Comparison of ENCODE assay signal across 8 mouse cellular contexts in genomic region chr1:57775496-57775790, GRCm38 (mm10). TPM values are rescaled to one million over a fixed set of nuclear protein-coding genes. Genes with fewer than 3 reads are reported as not detected.
DNase-seq lines count a peak whose midpoint lies in the region; ATAC-seq and TF ChIP-seq lines count a peak whose summit lies in the region.
"Had no signal": no experiment of that assay in that cellular context is flagged by ENCODE, and none has a peak within 500 bp of the region (broad histone marks: within the 10 kb centered on the region; RNA-seq: fewer than 3 reads in every experiment).

No protein-coding gene starts in this region.

- no peaks in the 10 kb centered on the region for H3K36me3 ChIP-seq in megakaryocyte, embryonic 14.5 days (replicated peaks; ENCODE audit: low read length)
- no peaks in the 10 kb centered on the region for H3K36me3 ChIP-seq in embryonic facial prominence, embryonic 11.5 days (replicated peaks; ENCODE audit: control insufficient read depth, insufficient read depth, low read depth, low read length)
- no peaks in the 10 kb centered on the region for H3K36me3 ChIP-seq in hindbrain, embryonic 11.5 days (ENCODE audit: control insufficient read depth, insufficient read depth, low read length)
- H3K36me3 ChIP-seq in liver, postnatal 0 days (replicated peaks; ENCODE audit: insufficient read depth, low read length): no peaks in the 10 kb centered on the region

- no peak for TF ChIP-seq EP300 in liver, postnatal 0 days (IDR thresholded peaks at IDR 0.05; ENCODE audit: low read depth)

- peaks cover 11% of the 10 kb centered on the region; the same call in 1 of the 2 replicates for H3K9me3 ChIP-seq in megakaryocyte, embryonic 14.5 days
- no peaks in the 10 kb centered on the region for H3K9me3 ChIP-seq in embryonic facial prominence, embryonic 11.5 days (replicated peaks; ENCODE audit: control insufficient read depth, low read length)
- H3K9me3 ChIP-seq in hindbrain, embryonic 11.5 days (ENCODE audit: control insufficient read depth, low read length): no peaks in the 10 kb centered on the region
- no peaks in the 10 kb centered on the region for H3K9me3 ChIP-seq in liver, postnatal 0 days (ENCODE audit: low read length)

- H3K27ac ChIP-seq in embryonic facial prominence, embryonic 11.5 days (replicated peaks; ENCODE audit: low read depth, low read length): peak overlapping the region; percentile 78
- H3K27ac ChIP-seq in hindbrain, embryonic 11.5 days (ENCODE audit: low read depth, low read length): peak overlapping the region; percentile 90; the same call in 1 of the 2 replicates
- peak overlapping the region; percentile 79 for H3K27ac ChIP-seq in liver, postnatal 0 days (ENCODE audit: low read depth)

- peak overlapping the region; percentile 95 for H3K9ac ChIP-seq in embryonic facial prominence, embryonic 11.5 days (replicated peaks; ENCODE audit: low read length)
- H3K9ac ChIP-seq in hindbrain, embryonic 11.5 days (ENCODE audit: low read depth, low read length): peak overlapping the region; percentile 88
- H3K9ac ChIP-seq in liver, postnatal 0 days (replicated peaks): peak overlapping the region; percentile 70

- no peak for TF ChIP-seq CTCF in liver, postnatal 0 days (IDR thresholded peaks at IDR 0.05; ENCODE audit: low read depth)

- peak; percentile 34 for DNase-seq in embryonic facial prominence, embryonic 11.5 days (ENCODE audit: low spot score)
- DNase-seq in hindbrain, embryonic 11.5 days (ENCODE audit: low spot score): no peak
- DNase-seq in liver, postnatal 0 days: no peak
- no peak for DNase-seq in spleen, postnatal 36 days (ENCODE audit: low spot score in 2 of 2)
- DNase-seq in cerebellum, adult 11-12 months: no peak

- H3K27me3 ChIP-seq in megakaryocyte, embryonic 14.5 days (replicated peaks): peaks cover 57% of the 10 kb centered on the region
- H3K27me3 ChIP-seq in embryonic facial prominence, embryonic 11.5 days (ENCODE audit: control insufficient read depth, insufficient read depth, low read length): no peaks in the 10 kb centered on the region
- H3K27me3 ChIP-seq in hindbrain, embryonic 11.5 days (ENCODE audit: control insufficient read depth, insufficient read depth, low read length): no peaks in the 10 kb centered on the region
- peaks cover 19% of the 10 kb centered on the region for H3K27me3 ChIP-seq in liver, postnatal 0 days (ENCODE audit: insufficient read depth, low read length)

- WGBS in embryonic facial prominence, embryonic 11.5 days: 0% methylated on average over 14 of the region's 14 CpGs
- under 1% methylated on average over 14 of the region's 14 CpGs for WGBS in hindbrain, embryonic 11.5 days
- under 1% methylated on average over 14 of the region's 14 CpGs for WGBS in liver, postnatal 0 days (ENCODE audit: insufficient replicate concordance)

- peak overlapping the region; percentile 84 for H3K4me2 ChIP-seq in embryonic facial prominence, embryonic 11.5 days (ENCODE audit: low read depth, low read length)
- H3K4me2 ChIP-seq in hindbrain, embryonic 11.5 days (replicated peaks; ENCODE audit: low read depth, low read length): peak overlapping the region; percentile 88
- H3K4me2 ChIP-seq in liver, postnatal 0 days (ENCODE audit: low read depth, low read length): peak overlapping the region; percentile 80

- H3K4me1 ChIP-seq in megakaryocyte, embryonic 14.5 days: peaks cover 17% of the 10 kb centered on the region
- no peaks in the 10 kb centered on the region for H3K4me1 ChIP-seq in embryonic facial prominence, embryonic 11.5 days (ENCODE audit: control insufficient read depth, insufficient read depth, low read length)
- H3K4me1 ChIP-seq in hindbrain, embryonic 11.5 days (replicated peaks; ENCODE audit: control insufficient read depth, insufficient read depth, low read length): no peaks in the 10 kb centered on the region
- no peaks in the 10 kb centered on the region for H3K4me1 ChIP-seq in liver, postnatal 0 days (ENCODE audit: insufficient read depth)

- ATAC-seq in megakaryocyte, adult 5-6 weeks (ENCODE audit: poor library complexity, severe bottlenecking): no peak
- no peak for ATAC-seq in embryonic facial prominence, embryonic 11.5 days (replicated peaks; ENCODE audit: insufficient number of reproducible peaks, low FRiP score, low TSS enrichment, low read depth)
- ATAC-seq in hindbrain, embryonic 11.5 days (ENCODE audit: low FRiP score): peak; percentile 13; the same call in 1 of the 2 replicates
- peak; percentile 16; the same call in 1 of the 2 replicates for ATAC-seq in liver, postnatal 0 days

- H3K4me3 ChIP-seq in megakaryocyte, embryonic 14.5 days (replicated peaks): peak overlapping the region; percentile 89
- peak overlapping the region; percentile 78 for H3K4me3 ChIP-seq in embryonic facial prominence, embryonic 11.5 days (ENCODE audit: low read depth, low read length)
- peak overlapping the region; percentile 80 for H3K4me3 ChIP-seq in hindbrain, embryonic 11.5 days (ENCODE audit: low read depth, low read length)
- H3K4me3 ChIP-seq in liver, postnatal 0 days (ENCODE audit: low read depth, low read length): peak overlapping the region; percentile 66

RNA-seq across cellular contexts. Expression of gene Spats2l, which starts 1.5 kb away (rescaled TPM):
- polyA plus RNA-seq in megakaryocyte, embryonic 14.5 days (2012; ENCODE audit: insufficient read depth, low replicate concordance): not detected in 2 replicates
- not detected in 2 replicates for total RNA-seq in megakaryocyte, adult 5-6 weeks (2015)
- 0.08 TPM in 1 of 2 replicates, not detected in the other for total RNA-seq in megakaryocyte, adult 5-6 weeks (2017)
- polyA plus RNA-seq in embryonic facial prominence, embryonic 11.5 days (2014; fragmentation: Nextera tagmentation; extraction: Ambion mirVana): 51.9 and 52.4 TPM in 2 replicates
- 33.6 and 55.2 TPM in 2 replicates for polyA plus RNA-seq in hindbrain, embryonic 11.5 days (2014; fragmentation: Nextera tagmentation; extraction: Ambion mirVana)
- 9.9 and 10.2 TPM in 2 replicates for polyA plus RNA-seq in liver, postnatal 0 days (2015; fragmentation: Nextera tagmentation; extraction: Ambion mirVana)
- total RNA-seq: common myeloid progenitor, adult 5-6 weeks had no signal

Comparison
In these comparisons a context has a peak if more than half of its experiments do, and no peak if none do; other contexts are left out.
1. ATAC-seq: peak in hindbrain, embryonic 11.5 days (single experiment) and liver, postnatal 0 days (single experiment); none in megakaryocyte, adult 5-6 weeks (single experiment) and embryonic facial prominence, embryonic 11.5 days (single experiment).
2. RNA of gene Spats2l, which starts 1.5 kb away (polyA plus RNA-seq): 33.6 to 55.2 TPM in hindbrain, embryonic 11.5 days, 51.9 to 52.4 TPM in embryonic facial prominence, embryonic 11.5 days and 9.9 to 10.2 TPM in liver, postnatal 0 days; not detected in megakaryocyte, embryonic 14.5 days; every median in the first group is over 10 times any median in the second.
3. Peak in every context shown above with its lines, with median percentiles within 50 percentile points of each other: H3K4me3 ChIP-seq, H3K27ac ChIP-seq, H3K4me2 ChIP-seq and H3K9ac ChIP-seq.